Mouse (Mus musculus): ENCODE results near the gene Sufu.
A peak's percentile ranks its signal among the peaks of the same experiment; 100 is the strongest.

The Sufu gene

DNA sequence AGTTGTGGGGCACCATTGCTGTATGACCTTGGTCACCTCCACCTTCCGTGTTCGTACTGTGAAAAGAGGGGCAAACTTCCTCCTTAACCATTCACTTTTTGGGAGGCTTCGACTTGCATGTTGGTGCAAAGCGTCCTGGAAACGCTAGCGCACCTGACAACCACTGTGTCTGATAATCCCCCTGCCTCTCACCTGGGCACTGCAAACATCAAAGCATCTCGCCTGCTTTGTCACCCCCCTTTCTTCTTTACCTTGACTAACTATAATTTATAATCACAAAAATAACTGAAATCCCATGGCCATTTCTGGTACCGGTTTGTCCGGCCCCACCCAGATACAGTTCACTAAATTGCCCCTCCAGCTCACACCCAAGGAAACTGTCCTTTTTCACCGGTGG, 2.0 kb upstream of the Sufu start:
- DNase-seq = no peak

DNA sequence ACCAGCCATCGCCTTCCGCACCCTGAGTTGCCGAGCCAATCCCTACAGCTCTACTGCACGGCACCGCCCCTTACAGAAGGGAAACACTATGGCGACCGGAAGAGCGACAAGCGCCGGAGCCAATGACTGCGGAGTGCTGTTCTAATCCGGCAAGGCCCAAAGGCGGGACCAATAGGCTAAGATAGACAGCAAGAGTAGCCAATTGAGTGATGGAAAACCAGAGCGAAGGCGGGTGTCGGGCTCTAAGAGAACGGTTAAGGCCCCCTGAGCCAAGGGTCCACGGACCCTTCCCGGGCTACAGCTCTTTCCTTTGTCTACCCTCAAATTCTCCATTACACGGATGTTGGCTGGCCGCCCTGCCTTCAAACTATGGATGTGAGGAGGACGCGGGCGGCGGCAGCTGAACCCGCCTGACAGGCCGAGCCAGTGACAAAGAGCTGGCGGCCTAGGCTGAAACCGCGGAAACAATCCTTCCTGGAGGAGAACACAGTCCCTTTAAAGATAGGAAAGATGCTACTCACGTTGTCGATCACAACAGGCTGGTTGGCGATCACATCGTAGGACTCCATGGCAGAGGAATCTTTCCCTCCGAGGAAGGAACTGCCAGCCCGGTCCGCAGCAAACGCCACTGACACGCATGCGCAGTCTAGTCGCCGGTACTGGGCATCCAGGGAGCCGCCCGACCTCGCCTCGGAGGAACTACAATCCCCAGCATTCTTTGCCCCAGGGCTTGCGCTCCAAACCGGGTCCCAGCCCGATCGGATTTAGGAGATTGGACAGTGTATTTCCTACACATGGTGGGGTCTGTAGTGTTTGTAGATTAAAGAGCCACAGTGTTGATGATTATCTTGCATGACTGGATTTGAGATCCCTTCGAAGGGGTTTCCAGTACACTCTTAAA, 1.3 kb upstream of the Sufu start, which contains the start of gene Actr1a:
TSS of gene Actr1a (minus strand) at position 640 of the 901 bp plus-strand sequence.
- peak; percentile 97 to 98 for DNase-seq

DNA sequence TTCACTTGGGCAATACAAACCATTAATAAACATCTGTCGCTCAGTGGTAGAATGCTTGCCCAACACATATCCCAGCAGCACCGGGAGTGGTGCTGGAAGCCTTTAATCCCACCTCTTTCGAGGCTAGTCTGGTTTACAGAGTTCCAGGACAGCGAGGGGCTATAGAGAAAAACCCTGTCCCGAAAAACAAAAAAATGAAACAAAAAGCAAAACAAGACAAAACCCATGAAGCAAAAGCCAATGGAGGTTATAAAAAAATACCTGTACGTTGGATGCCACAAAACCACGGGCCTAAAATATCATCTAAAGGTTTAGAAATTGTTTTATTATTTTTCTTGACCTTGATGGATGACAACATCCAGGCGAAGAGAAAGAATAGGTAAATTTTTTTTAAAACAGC, 587 bp upstream of the Sufu start:
- DNase-seq = no peak

DNA sequence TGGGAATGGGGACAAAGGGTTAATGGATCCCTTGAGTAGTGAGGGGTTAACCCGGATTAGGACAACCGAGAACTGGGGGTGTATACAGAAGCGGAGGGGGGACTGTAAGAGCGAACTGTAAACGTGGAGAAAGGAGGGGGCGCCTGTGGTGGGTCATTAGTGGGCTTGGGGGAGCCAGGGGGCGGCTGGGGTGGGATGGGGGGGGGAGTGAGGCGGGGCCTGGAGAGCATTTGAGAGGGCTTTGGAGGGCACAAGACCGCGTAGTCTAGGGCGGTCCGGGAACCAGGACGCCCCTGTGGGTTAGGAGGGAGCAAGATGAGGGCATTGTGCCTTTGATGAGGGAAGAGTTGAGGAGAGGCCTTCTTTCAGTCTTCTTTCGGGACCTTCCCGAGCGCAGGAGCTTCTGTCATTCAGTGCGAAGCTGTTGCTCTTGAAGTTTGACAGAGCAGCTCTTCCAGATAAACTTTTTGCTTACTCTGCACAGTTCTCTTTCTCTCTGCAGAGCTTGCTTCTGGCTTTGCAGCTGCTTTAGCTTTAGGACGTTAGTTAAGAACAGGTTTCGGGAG, 823 bp downstream of the Sufu start:
- peak in 1 of 2 experiments; percentile 38 for DNase-seq

DNA sequence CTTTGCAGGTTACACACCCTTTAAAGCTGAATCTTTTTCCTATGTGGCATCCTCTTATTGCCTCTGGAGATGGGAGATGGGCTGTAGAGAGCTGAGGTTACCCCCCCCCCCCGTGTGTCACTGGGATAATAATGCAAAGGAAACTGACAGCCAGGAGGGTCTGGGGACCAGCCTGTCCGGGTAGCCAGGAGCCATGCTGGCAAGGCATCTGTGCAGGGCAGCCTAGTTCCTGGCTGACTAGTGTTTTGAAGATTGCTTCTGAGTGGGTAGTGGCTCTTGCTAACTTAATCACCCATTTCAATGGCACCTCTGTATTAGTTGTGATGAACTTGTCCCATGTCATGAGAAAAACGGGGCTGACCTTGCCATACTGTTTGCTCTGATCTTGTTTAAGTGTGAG, 1.7 kb downstream of the Sufu start:
- DNase-seq = peak in 1 of 2 experiments; percentile 38

DNA sequence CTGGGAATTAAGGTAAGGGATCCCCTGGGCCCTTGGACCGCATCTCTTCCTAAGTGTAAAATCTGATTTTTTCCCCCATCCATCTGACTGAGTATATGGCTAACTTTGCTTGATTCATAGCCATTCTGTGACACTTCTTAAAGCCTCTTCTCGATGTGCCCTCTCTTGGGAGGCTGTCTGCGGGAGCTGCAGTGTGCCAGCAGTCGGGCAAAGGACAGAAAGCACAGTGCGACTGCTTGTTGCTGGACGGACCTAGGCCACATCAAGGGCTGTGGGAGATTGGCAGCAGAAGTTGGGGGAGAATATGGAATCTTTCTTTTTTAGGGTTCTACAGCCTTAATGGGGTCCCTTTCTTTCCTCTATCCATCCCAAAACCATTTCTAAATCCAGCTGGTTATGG, 2.7 kb downstream of the Sufu start:
- DNase-seq = no peak

DNA sequence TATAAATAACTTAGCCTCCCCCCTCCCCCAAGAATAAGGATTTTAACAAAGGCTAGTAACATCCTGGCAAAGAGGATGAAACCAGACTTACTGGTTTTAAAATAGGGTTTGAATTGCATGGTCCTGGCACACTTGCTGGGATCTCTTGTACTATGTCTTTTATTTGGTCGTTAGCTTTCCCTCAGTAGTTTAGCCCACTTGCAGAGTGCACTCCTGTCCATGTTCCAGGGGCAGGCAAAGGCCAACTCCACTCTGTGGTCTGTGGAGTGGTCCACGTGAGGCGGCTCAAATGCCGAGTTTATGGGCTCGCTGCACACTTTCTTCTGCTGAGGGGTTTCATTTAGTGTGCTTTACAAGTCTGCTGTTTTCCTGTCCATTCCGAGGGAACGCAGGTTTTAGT, 3.2 kb downstream of the Sufu start:
- no peak for DNase-seq

DNA sequence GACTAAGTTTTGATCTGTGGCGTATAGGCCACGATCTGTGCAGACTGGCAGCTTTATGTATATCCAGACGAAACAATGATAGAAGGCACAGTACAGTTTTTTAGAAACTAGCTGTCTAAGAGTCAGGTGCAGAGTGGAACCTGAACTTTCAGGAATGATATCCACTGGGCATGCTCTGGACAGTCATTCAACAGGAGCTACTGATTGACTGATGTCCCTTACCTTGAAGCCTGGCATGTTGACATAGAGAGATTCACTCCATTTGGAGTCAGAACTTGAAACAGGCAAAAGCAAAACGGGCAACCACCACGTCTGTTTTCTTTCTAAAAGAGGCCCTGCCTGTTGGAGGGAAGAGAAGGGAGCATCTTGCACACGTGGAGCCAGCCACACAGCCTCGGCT, 3.9 kb downstream of the Sufu start:
- DNase-seq = no peak

DNA sequence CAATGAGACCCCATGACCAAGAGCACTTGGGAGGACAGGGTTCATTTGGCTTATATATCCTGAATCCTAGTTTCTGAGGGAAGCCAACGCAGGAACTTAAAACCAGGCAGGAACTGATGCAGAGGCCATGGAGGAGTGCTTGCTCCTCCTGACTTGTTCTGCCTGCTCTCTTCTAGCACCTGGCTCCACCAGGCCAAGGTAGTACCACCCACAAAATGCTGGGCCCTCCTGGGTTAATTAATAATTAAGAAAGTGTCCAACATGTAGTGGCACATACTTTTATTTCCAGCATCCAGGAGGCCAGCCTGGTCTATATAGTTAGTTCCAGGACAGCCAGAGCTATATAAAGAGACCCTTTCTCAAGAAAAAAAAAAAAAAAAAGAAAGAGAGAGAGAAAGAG, 7.3 kb downstream of the Sufu start:
- no peak for DNase-seq

DNA sequence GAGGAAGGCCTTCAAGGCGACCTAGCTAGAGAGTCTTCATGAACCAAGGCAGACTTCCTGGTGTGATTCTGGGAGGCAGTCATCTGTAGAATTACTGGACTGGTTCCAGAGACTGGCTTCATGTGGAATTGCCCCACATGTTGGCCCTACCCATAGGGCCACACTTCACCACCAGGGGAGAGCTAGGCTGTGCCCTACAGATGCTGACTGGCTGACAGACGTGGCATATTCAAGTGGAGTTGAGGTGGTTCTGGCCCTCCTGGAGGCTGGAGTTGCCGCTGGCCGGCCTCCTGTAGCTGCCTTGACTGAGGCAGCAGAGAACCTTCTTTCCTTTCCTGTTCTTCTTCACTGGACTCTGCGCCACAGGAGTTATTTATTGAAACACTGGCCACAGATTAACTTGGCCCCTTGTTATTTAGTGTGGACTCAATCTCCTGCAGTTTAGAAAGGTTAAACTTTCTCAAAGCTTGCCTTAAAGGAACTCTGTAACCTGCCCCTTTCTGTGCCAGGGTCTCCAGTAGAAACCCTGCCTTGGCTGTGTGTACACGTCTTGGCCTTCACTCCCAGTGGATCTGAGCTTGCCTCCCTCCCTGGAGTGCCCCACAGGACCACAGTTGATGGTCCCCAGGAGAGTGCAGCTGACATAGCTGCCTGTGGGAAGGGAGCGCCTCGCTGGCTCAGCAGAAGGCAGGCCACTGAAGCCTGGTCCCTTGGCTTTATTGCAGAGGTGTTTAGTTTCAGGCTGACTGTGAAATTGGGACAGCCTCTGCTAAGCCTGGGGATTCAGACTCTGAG, 10.1 kb downstream of the Sufu start:
- DNase-seq = no peak

DNA sequence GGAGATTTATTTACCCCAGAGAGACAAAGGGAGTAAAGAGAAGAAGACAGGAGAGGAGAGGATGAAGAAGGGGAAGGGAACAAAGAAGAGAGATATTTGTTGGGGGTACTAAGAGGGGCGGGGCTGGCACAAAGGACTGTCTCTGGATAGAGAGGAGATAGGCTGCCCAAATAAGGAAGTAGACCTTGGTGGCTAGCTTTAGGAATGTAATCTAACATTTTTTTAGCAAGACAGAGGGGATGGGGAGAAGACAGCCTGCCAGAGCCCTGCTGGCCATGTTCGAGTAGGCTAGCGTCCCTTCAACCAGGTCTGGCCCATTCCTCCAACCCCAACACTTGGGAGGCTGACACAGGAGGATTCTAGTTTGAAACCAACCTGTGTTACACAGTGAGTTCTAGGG, 12.8 kb downstream of the Sufu start:
- no peak for DNase-seq

DNA sequence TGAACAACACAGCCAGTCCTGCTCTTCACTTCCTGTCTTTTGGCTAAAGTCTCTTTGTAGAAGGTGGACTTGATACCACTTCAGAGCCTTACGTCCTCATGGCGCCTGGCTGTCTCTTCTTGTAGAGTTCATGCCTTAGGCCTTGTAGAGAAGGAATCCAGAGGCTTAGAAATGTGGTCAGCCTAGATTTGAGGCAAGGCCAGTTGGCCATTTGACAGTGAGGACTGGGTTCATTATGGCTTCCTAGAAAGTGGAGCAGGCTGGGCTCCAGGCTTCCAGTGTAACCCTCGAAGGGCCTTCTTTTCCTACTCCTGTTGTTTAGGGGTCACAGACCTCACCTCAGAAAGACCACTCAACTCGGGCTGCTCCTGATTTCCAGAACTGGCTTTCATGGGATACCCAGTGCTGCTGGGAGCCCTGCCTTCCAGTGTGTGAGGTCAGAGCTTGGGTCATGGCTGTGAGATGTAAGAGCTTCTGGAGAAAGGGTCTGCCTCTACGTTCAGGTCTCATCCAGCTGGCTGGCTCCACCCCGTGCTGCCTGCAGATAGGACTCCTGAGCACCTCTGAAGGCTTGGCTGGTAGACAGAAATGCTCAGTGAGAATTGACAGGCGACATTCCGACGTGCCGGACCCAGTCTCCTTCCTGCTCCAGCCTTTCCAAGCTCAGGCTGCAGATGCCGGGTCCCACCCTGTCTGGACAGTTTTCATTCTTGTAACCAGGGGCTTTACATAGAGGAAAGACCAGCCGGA, 15.5 kb downstream of the Sufu start:
- no peak for DNase-seq

DNA sequence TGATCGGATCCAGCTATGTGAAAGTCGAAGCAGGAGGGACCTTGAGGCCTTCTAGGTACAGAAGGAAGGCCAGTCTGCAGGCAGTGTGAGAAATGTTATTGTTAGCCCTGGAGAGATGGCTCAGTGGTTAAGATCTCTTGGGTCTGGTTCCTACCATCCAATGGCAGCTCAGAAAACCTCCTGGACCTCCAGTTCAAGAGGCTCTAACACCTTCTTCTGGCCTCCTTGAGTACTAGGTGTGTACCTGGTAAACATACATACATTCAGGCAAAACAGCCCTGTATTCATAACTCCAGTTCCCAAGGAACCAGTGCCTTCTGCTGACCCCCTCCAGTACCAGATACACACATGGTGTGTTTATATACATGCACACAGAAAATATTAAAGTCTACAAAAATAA, 17.3 kb downstream of the Sufu start:
- DNase-seq = no peak

DNA sequence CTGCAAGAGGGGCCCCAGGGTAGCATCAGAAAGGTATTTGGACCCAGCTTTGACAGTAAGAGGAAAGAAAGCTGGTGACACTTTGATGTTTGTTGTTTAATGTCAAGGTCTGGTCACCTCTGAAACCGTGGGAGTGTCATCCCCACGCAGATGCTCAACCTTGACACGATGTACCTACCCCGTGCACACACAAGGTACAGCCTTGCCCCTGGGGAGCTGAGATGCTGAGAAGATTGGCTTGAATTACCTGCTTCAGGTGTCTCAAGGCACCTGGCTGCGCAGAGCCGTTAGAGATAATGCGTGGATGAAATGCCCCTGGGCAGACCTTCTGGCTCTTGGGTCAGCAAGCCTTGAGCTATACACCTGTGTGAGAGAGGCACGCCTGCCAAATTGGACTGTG, 17.8 kb downstream of the Sufu start:
- DNase-seq = no peak

DNA sequence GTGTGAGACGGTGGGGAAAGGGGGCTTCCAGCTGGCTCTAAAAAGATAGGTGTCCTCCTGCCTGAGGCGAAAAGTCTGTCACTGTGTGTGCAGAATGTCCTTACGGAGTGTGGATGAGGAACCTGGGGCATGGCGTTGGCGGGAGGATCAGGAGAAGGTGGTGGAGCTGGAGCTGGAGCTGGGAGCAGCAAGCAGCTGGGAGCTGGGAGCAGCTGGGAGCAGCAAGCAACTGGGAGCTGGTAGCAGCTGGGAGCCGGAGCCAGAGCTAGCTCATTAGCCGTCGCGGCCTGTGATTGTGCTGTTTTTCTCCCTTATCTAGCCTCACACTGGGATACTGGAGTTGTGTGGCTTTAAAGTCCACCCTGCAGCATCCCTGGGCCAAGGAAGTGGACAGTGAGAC, 19.6 kb downstream of the Sufu start:
- no peak for DNase-seq

DNA sequence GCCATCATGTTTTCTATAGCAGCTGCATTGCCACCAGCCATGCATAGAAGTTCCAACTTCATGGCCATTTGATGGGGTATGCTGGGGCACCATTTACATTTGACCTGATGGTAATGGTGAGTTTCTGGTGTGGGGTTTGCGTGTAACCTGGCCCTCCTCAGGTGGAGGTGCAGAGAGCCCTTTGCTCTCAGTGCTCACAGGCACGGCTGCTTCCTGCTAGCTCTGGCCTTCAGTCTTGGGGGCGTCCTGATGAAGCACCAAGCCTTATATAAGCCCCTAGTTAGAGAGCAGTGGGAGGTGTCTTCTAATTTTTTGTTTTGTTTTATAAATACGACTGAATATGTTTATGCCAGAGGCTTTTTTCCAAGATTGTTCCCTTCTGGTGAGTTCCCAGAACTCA, 21.4 kb downstream of the Sufu start:
- no peak for DNase-seq

DNA sequence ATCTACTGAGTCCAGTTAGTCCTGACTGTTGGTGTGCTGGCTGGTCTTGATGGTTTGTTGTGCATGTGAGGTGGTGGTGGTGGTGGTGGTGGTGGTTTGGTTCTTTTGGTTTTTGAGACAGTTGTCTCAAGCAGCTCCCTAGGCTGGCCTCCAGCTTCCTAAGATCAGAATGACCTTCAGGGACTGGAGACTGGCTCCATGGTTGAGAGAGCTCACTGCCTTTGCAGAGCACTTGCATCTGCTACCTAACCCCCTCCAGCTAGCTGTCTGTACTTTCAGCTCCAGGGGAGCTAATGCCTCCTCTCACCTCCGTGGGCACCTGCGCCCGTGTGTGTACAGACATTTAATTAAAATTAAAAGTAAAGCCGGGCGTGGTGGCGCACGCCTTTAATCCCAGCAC, 23.7 kb downstream of the Sufu start:
- DNase-seq = no peak

DNA sequence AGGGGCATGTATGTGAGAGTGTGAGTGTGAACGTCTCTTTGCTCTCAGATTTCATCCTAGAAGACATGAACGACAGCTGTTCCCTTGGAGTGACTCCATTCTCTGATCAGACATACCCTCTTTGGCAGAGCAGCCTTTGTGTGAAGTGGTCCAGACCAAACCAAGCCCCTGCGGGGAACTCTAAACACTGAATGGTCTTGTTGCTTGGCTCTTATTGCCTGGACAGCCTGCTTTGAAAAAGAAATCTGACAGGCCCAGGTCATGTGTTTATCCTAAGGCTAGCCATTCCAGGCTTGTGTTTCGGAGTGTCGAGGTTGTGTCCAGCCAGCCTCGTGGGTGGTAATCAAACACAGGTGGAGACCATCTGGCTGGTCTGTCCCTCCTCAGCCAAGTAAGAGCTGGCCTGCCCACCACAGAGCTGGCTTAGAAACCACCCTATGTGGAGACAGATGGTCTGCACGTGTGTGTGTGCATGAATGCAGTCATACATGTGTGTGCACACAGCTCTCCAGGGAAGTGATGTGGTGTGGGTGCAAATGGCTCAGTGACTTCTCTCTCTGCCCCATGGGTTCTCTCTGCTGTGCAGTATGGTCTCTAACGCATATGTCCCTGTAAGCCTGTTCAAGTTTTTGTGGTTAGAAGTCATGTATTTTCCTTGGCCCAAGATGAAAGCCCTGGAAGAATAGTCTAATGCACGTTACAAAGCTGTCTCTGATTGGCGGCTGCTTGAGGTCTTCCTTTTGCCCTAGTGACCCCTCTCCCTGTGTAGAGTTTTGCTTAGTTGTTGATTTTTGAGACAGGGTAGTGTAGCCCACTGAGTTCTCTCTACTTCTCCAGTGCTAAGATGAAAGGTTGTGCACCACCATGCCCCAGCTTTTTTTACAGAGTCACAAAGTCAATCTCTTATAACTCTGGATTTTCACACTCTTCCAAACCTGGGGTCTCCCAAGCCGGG, 26.0 kb downstream of the Sufu start:
- peak; percentile 89 for DNase-seq

DNA sequence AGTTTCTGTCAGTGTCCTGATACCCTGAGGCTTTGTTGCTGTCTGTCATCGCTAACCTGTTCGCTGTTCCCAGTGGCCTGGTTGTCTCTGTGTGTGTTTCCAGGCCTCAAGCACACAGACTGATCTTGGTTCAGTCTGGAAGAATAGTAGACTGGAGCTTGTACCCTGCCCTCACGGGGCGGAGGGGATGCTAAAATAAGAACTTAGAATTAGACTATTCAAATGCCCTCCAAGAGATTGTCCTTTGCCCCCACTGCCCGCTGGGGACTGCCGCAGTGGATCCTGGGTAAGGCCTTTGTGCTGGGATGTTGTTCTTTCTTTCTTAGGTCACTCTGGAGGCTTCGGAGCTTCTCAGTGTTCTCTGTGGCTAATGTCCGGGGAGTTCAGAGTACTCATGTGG, 28.6 kb downstream of the Sufu start:
- no peak for DNase-seq

DNA sequence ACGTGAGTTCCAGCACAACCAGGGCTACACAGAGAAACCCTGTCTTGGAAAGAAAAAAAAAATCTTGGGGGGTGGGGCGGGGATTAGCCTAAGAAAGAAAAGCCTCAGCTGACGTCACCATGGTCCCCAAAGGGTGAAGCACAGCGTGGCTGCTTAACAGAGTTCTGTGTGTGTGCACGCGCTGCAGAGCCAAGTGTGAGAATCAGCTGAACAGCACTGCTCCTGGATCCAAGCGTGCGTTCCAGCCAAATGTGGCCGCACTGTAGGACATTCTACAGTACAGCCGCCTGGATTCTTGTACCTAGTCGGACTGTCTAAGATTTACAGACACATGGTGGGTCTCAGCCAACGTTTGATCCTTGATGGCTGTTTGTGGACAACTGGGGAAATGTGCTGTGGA, 29.8 kb downstream of the Sufu start:
- peak in 1 of 2 experiments; percentile 62 for DNase-seq

DNA sequence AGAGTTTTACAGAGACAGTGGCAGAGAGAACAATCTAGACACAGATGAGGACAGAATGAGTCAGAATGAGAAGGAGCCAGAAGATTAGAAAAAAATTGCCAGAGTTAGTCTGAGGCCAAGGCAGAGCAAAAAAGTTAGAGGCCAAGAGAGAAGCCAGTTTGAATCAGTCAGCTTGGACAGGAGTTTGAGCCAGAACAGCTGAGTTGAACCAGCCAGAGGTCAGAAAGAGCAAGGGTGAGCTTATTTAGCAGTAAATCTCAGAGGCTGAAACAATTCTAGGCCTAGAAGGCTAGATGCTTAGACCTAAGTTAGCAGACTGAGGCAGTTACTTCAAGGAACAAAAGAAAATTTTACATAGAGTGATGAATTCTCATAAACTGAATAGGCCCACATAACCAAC, 32.6 kb downstream of the Sufu start:
- DNase-seq = no peak

DNA sequence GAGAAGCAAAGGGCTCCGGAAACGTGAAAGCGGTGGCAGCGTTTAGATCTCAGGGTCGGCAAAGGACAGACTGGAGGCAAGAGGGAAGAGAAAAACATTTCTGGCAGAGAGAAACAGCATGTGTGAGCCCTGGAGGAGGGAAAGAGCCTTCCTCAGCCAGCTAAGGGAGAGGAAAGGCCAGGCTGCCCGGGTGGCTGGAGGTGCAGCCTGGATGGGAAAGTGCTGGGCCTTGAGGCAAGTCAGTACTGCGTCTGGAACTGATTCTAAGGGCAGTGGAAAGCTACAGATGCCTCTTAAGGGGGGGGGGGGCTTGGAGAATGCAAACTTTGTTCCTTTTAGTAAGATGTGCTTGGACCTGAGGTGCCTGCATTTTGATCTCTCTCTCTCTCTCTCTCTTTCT, 37.0 kb downstream of the Sufu start:
- no peak for DNase-seq

Data from cerebellum, postnatal 25 days (tissue).